Mouse (Mus musculus) stomach, embryonic 14.5 days (tissue): ENCODE measurements around the gene Grxcr1. TPM values are rescaled to one million over a fixed set of nuclear protein-coding genes. Genes with fewer than 3 reads are reported as not detected.

Source experiments
- ATAC-seq: fragments of 200-750 bp; cut with Nextera tagmentation; 2 replicates; pipeline ENCODE4 v1.8.0; 2017; ENCODE audit warnings: low read depth, moderate TSS enrichment; ENCODE audit not compliant: insufficient number of reproducible peaks, insufficient read depth, low FRiP score
- H3K27ac ChIP-seq: fragments of 300-500 bp; sonication (generic); 2 replicates; pipeline ENCODE4 v1.5.1; 2014; ENCODE audit warnings: mild to moderate bottlenecking, low read length, moderate library complexity, mixed read lengths
- H3K27me3 ChIP-seq: fragments of 300-500 bp; sonication (generic); 2 replicates; pipeline ENCODE4 v1.6.1; 2014; ENCODE audit warnings: low read length, control low read depth, mixed read lengths; ENCODE audit not compliant: control insufficient read depth, insufficient read depth
- H3K36me3 ChIP-seq: fragments of 300-500 bp; sonication (generic); 2 replicates; pipeline ENCODE4 v1.6.1; 2014; ENCODE audit warnings: mild to moderate bottlenecking, control low read depth, low read length, moderate library complexity, mixed read lengths; ENCODE audit not compliant: control insufficient read depth, insufficient read depth
- H3K4me1 ChIP-seq: fragments of 300-500 bp; sonication (generic); 2 replicates; pipeline ENCODE4 v1.6.1; 2014; ENCODE audit warnings: low read length, control low read depth, mixed read lengths; ENCODE audit not compliant: control insufficient read depth, insufficient read depth
- H3K4me2 ChIP-seq: fragments of 300-500 bp; sonication (generic); replicated peaks from 2 replicates; pipeline ENCODE4 v1.6.1; 2014; ENCODE audit warnings: low read depth, low read length, control low read depth
- H3K4me3 ChIP-seq: fragments of 300-500 bp; sonication (generic); 2 replicates; pipeline ENCODE4 v1.5.1; 2014; ENCODE audit warnings: low read depth, low read length, control low read depth
- H3K9ac ChIP-seq: fragments of 300-500 bp; sonication (generic); replicated peaks from 2 replicates; pipeline ENCODE4 v1.6.1; 2014; ENCODE audit warnings: low read depth, mild to moderate bottlenecking, control low read depth, low read length, moderate library complexity, mixed read lengths
- H3K9me3 ChIP-seq: fragments of 300-500 bp; sonication (generic); 2 replicates; pipeline ENCODE4 v1.6.1; 2016; ENCODE audit warnings: low read depth, low read length, control low read depth; ENCODE audit not compliant: control insufficient read depth
- WGBS: fragments of 180-500 bp; shearing (Covaris S2); extraction: QIAGEN DNeasy Blood & Tissue Kit; methylation state at CpG from one replicate; pipeline ENCODE4 v1.1.7; 2014; 5-methylcytosine and 5-hydroxymethylcytosine counted together
- polyA plus RNA-seq: library from polyadenylated mRNA; unstranded; fragments of >200 nt; fragmentation: Nextera tagmentation; extraction: Ambion mirVana; gene quantifications from 2 replicates; pipeline ENCODE4 v1.2.1, GENCODE M21; 2014

The Grxcr1 gene
- polyA plus RNA-seq, 1 experiment from 2014 or later: not detected

- H3K4me2 ChIP-seq: no peak overlapping the region
- H3K4me3 ChIP-seq: no peak overlapping the region
- no peaks in the 10 kb centered on the region for H3K36me3 ChIP-seq
- H3K9ac ChIP-seq: no peak overlapping the region
- no peak for ATAC-seq
- no peak overlapping the region for H3K27ac ChIP-seq
- H3K27me3 ChIP-seq: no peaks in the 10 kb centered on the region
- no peaks in the 10 kb centered on the region for H3K4me1 ChIP-seq
- no peaks in the 10 kb centered on the region for H3K9me3 ChIP-seq
- WGBS: 72% methylated on average over 4 of the region's 4 CpGs
Measured at GRCm38 (mm10) chr5:68150347-68151043, 118.9 kb downstream of the Grxcr1 start.

GRCm38 (mm10) chr5:68162503-68162902 lies 130.9 kb downstream of the Grxcr1 start:
- no peak overlapping the region for H3K27ac ChIP-seq
- H3K27me3 ChIP-seq: no peaks in the 10 kb centered on the region
- WGBS: 51% methylated on average over 2 of the region's 2 CpGs
- no peaks in the 10 kb centered on the region for H3K9me3 ChIP-seq
- no peak overlapping the region for H3K4me2 ChIP-seq
- H3K4me3 ChIP-seq: no peak overlapping the region
- H3K4me1 ChIP-seq: no peaks in the 10 kb centered on the region
- H3K36me3 ChIP-seq: no peaks in the 10 kb centered on the region
- ATAC-seq: peak; percentile 65; the same call in 1 of the 2 replicates
- no peak overlapping the region for H3K9ac ChIP-seq

DNA sequence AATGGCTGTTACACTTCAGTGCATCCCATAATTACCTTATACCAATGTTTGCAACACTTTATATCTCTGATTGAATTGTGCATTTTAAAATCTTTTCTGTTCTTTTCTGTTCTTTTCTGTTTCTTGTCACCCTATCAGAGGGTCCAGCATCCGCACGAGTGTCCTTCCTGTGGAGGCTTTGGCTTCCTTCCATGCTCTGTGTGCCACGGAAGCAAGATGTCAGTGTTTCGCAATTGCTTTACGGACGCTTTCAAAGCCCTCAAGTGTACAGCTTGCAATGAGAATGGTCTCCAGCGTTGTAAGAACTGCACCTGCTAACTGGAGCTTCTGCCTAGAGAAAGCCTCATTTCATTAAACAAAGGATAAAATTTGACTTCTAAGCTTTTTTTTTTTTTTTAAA lies 134.3 kb downstream of the Grxcr1 start:
- ATAC-seq: no peak
- no peak overlapping the region for H3K4me2 ChIP-seq
- no peak overlapping the region for H3K9ac ChIP-seq
- no peaks in the 10 kb centered on the region for H3K36me3 ChIP-seq
- no peaks in the 10 kb centered on the region for H3K9me3 ChIP-seq
- H3K27ac ChIP-seq: no peak overlapping the region
- WGBS: 89% methylated on average over 7 of the region's 7 CpGs
- H3K4me1 ChIP-seq: no peaks in the 10 kb centered on the region
- H3K4me3 ChIP-seq: no peak overlapping the region
- H3K27me3 ChIP-seq: no peaks in the 10 kb centered on the region

Other genes with a start within 250 kb of the Grxcr1 start
- gene Atp8a1, start 184.4 kb upstream of the Grxcr1 start, polyA plus RNA-seq: 8.6 and 10.7 TPM in 2 replicates
- gene Gm5108, start 90.2 kb upstream of the Grxcr1 start, polyA plus RNA-seq: not detected in 2 replicates
- not detected in 2 replicates for gene Gm21905, start 85.4 kb upstream of the Grxcr1 start, polyA plus RNA-seq